Mouse (Mus musculus) cerebellum, adult 2 months (tissue): ENCODE measurements around the gene Igsf3. TPM values are rescaled to one million over a fixed set of nuclear protein-coding genes. Genes with fewer than 3 reads are reported as not detected.

ENCODE experiments used
- DNase-seq, 2 experiments: peaks; one replicate each; pipeline ENCODE4 v3.0.0; 2021
- H3K27ac ChIP-seq: fragments of 200-500 bp; 2 replicates; pipeline ENCODE4 v1.5.1; 2012; ENCODE audit warnings: low read length, control low read depth, inconsistent platforms; ENCODE audit not compliant: insufficient read depth
- H3K27me3 ChIP-seq: fragments of 200-500 bp; 2 replicates; pipeline ENCODE4 v1.6.1; 2012; ENCODE audit warnings: inconsistent platforms, mild to moderate bottlenecking, low read length, moderate library complexity; ENCODE audit not compliant: control insufficient read depth, insufficient read depth
- H3K4me1 ChIP-seq: fragments of 200-500 bp; 2 replicates; pipeline ENCODE4 v1.6.1; 2011; ENCODE audit warnings: low read length; ENCODE audit not compliant: control insufficient read depth, insufficient read depth
- H3K4me3 ChIP-seq: fragments of 200-500 bp; replicated peaks from 2 replicates; pipeline ENCODE3; 2011; ENCODE audit warnings: mild to moderate bottlenecking, low read depth, low read length, control low read depth; ENCODE audit not compliant: insufficient read depth
- CTCF ChIP-seq: fragments of 200-500 bp; IDR thresholded peaks from 2 replicates; pipeline ENCODE4 v1.5.1; 2011; ENCODE audit warnings: low read depth, mild to moderate bottlenecking, control low read depth, low read length, moderate library complexity, borderline replicate concordance; ENCODE audit not compliant: insufficient read depth
- POLR2A ChIP-seq: fragments of 200-500 bp; IDR thresholded peaks from 2 replicates; pipeline ENCODE4 v1.6.1; 2011; ENCODE audit warnings: low read length, control low read depth, borderline replicate concordance; ENCODE audit not compliant: insufficient read depth
- WGBS: fragments of 180-500 bp; shearing (Covaris S2); methylation state at CpG from one replicate; pipeline ENCODE4 v1.1.7; 2018; 5-methylcytosine and 5-hydroxymethylcytosine counted together
- polyA plus RNA-seq: library from polyadenylated mRNA; depleted of rRNA; stranded (reverse); fragments of >200 nt; gene quantifications from 2 replicates; pipeline ENCODE4 v1.2.3, GENCODE M21; 2012; rRNA removed

The Igsf3 gene
- polyA plus RNA-seq: 4.3 and 5.1 TPM in 2 replicates

- Histone ChIP-seq H3K4me1 (no peaks in the 10 kb centered on the region), H3K27me3 (no peaks in the 10 kb centered on the region), H3K27ac (no peak within 1 kb of the TSS), H3K4me3 (peak within 1 kb of the TSS; percentile 67)
- WGBS: 6% methylated on average over 56 of the region's 56 CpGs
- peak; percentile 66 to 72 for DNase-seq
- no peak for TF ChIP-seq CTCF
- no peak for TF ChIP-seq POLR2A
These were observed at the start of gene Igsf3 for GRCm38 (mm10) chr3:101376538-101377247. Igsf3 (plus strand) TSS chr3:101377083.

GRCm38 (mm10) chr3:101327248-101327647 is 49.6 kb upstream of the Igsf3 start:
- TF ChIP-seq CTCF (no peak), POLR2A (no peak)
- 99% methylated on average over 2 of the region's 2 CpGs for WGBS
- H3K27ac ChIP-seq: no peak overlapping the region
- H3K27me3 ChIP-seq: no peaks in the 10 kb centered on the region
- peaks cover 7% of the 10 kb centered on the region for H3K4me1 ChIP-seq
- no peak for DNase-seq
- no peak overlapping the region for H3K4me3 ChIP-seq

GRCm38 (mm10) chr3:101328617-101329016 is 48.3 kb upstream of the Igsf3 start:
- Histone ChIP-seq H3K4me3 (no peak overlapping the region), H3K27me3 (no peaks in the 10 kb centered on the region), H3K27ac (no peak overlapping the region), H3K4me1 (no peaks in the 10 kb centered on the region)
- DNase-seq: no peak
- no peak for TF ChIP-seq CTCF
- TF ChIP-seq POLR2A: no peak
- WGBS: 92% methylated on average over 7 of the region's 7 CpGs

GRCm38 (mm10) chr3:101343199-101343924 is 33.5 kb upstream of the Igsf3 start:
- WGBS: 81% methylated on average over 9 of the region's 9 CpGs
- DNase-seq: no peak
- Histone ChIP-seq H3K4me1 (no peaks in the 10 kb centered on the region; the same call in 1 of the 2 replicates), H3K27ac (no peak overlapping the region), H3K27me3 (no peaks in the 10 kb centered on the region), H3K4me3 (no peak overlapping the region)
- TF ChIP-seq POLR2A (no peak), CTCF (no peak)

GRCm38 (mm10) chr3:101344246-101344645 is 32.6 kb upstream of the Igsf3 start:
- no peaks in the 10 kb centered on the region for H3K27me3 ChIP-seq
- DNase-seq: no peak
- H3K27ac ChIP-seq: no peak overlapping the region
- no peak for TF ChIP-seq POLR2A
- TF ChIP-seq CTCF: no peak
- 88% methylated on average over 3 of the region's 3 CpGs for WGBS
- H3K4me1 ChIP-seq: peaks cover 4% of the 10 kb centered on the region; the same call in 1 of the 2 replicates
- no peak overlapping the region for H3K4me3 ChIP-seq

- TF ChIP-seq CTCF: no peak
- TF ChIP-seq POLR2A: no peak
- H3K4me1 ChIP-seq: peaks cover 4% of the 10 kb centered on the region; the same call in 1 of the 2 replicates
- no peak overlapping the region for H3K27ac ChIP-seq
- DNase-seq: no peak
- 88% methylated on average over 6 of the region's 6 CpGs for WGBS
- no peak overlapping the region for H3K4me3 ChIP-seq
- no peaks in the 10 kb centered on the region for H3K27me3 ChIP-seq
These were observed 31.6 kb upstream of the Igsf3 start for GRCm38 (mm10) chr3:101345299-101345698.

GRCm38 (mm10) chr3:101346806-101347205 is 30.1 kb upstream of the Igsf3 start:
- 86% methylated on average over 1 of the region's 1 CpGs for WGBS
- H3K27ac ChIP-seq: no peak overlapping the region
- no peaks in the 10 kb centered on the region for H3K27me3 ChIP-seq
- no peak for TF ChIP-seq CTCF
- TF ChIP-seq POLR2A: no peak
- H3K4me3 ChIP-seq: no peak overlapping the region
- H3K4me1 ChIP-seq: peaks cover 4% of the 10 kb centered on the region; the same call in 1 of the 2 replicates
- no peak for DNase-seq
